Mouse (Mus musculus) limb, embryonic 11.5 days (tissue): ENCODE data around the gene Prrc2a. TPM values are rescaled to one million over a fixed set of nuclear protein-coding genes. Genes with fewer than 3 reads are reported as not detected.

Experiments
- ATAC-seq: fragments of 200-750 bp; cut with Nextera tagmentation; 2 replicates; pipeline ENCODE4 v1.8.0; 2017; ENCODE audit warnings: low read depth; ENCODE audit not compliant: insufficient number of reproducible peaks, low FRiP score, low TSS enrichment
- DNase-seq: peaks from one replicate; pipeline ENCODE4 v3.0.0-alpha.2; 2015; ENCODE audit warnings: low spot score
- H3K27ac ChIP-seq: fragments of 300-500 bp; sonication (generic); replicated peaks from 2 replicates; pipeline ENCODE4 v1.5.1; 2014; ENCODE audit warnings: low read depth, mild to moderate bottlenecking, low read length
- H3K27me3 ChIP-seq: fragments of 300-500 bp; sonication (generic); 2 replicates; pipeline ENCODE4 v1.6.1; 2014; ENCODE audit warnings: mild to moderate bottlenecking, low read length, mixed read lengths; ENCODE audit not compliant: control insufficient read depth, insufficient read depth
- H3K36me3 ChIP-seq: fragments of 300-500 bp; sonication (generic); 2 replicates; pipeline ENCODE4 v1.6.1; 2014; ENCODE audit warnings: mild to moderate bottlenecking, low read length, moderate library complexity, mixed read lengths; ENCODE audit not compliant: control insufficient read depth, insufficient read depth
- H3K4me1 ChIP-seq: fragments of 300-500 bp; sonication (generic); 2 replicates; pipeline ENCODE4 v1.6.1; 2014; ENCODE audit warnings: low read length, mixed read lengths; ENCODE audit not compliant: control insufficient read depth, insufficient read depth
- H3K4me2 ChIP-seq: fragments of 300-500 bp; sonication (generic); 2 replicates; pipeline ENCODE4 v1.6.1; 2014; ENCODE audit warnings: low read depth, mild to moderate bottlenecking, moderate library complexity; ENCODE audit not compliant: severe bottlenecking
- H3K4me3 ChIP-seq: fragments of 300-500 bp; sonication (generic); 2 replicates; pipeline ENCODE4 v1.5.1; 2014; ENCODE audit warnings: low read depth, low read length
- H3K9ac ChIP-seq: fragments of 300-500 bp; sonication (generic); 2 replicates; pipeline ENCODE4 v1.6.1; 2014; ENCODE audit warnings: mild to moderate bottlenecking, low read length
- H3K9me3 ChIP-seq: fragments of 300-500 bp; sonication (generic); 2 replicates; pipeline ENCODE4 v1.6.1; 2016; ENCODE audit warnings: low read length; ENCODE audit not compliant: control insufficient read depth
- WGBS: fragments of 180-500 bp; shearing (Covaris S2); extraction: QIAGEN DNeasy Blood & Tissue Kit; methylation state at CpG from one replicate; pipeline ENCODE4 v1.1.7; 2014; 5-methylcytosine and 5-hydroxymethylcytosine counted together
- microRNA-seq: library from miRNA; unstranded; fragments of <30 nt; microRNA quantifications from one replicate; pipeline ENCODE4, GENCODE M21; 2016
- polyA plus RNA-seq: library from polyadenylated mRNA; unstranded; fragments of >200 nt; fragmentation: Nextera tagmentation; extraction: Ambion mirVana; gene quantifications from 2 replicates; pipeline ENCODE4 v1.2.1, GENCODE M21; 2014

Gene Prrc2a
- polyA plus RNA-seq, 1 experiment from 2014 or later: 215 TPM

- ATAC-seq: no peak
- WGBS: 81% methylated on average over 6 of the region's 6 CpGs
- H3K27ac ChIP-seq: no peak overlapping the region
- H3K4me3 ChIP-seq: no peak overlapping the region
- DNase-seq: no peak
- no peaks in the 10 kb centered on the region for H3K9me3 ChIP-seq
- no peak overlapping the region for H3K4me2 ChIP-seq
- peaks cover 9% of the 10 kb centered on the region; the same call in 1 of the 2 replicates for H3K36me3 ChIP-seq
- H3K4me1 ChIP-seq: 0 out of 2 replicates have a peak, but pooled peaks cover 2% of the 10 kb centered on the region
- no peaks in the 10 kb centered on the region for H3K27me3 ChIP-seq
- H3K9ac ChIP-seq: no peak overlapping the region
Measured at GRCm38 (mm10) chr17:35104754-35105153, 59.9 kb downstream of the Prrc2a start.

GRCm38 (mm10) chr17:35104079-35104478, 60.6 kb downstream of the Prrc2a start:
- 0 out of 2 replicates have a peak, but pooled peaks cover 2% of the 10 kb centered on the region for H3K4me1 ChIP-seq
- DNase-seq (no peak), ATAC-seq (no peak)
- H3K36me3 ChIP-seq: peaks cover 15% of the 10 kb centered on the region; the same call in 1 of the 2 replicates
- H3K4me3 ChIP-seq: no peak overlapping the region
- H3K9ac ChIP-seq: no peak overlapping the region
- no peak overlapping the region for H3K4me2 ChIP-seq
- H3K27me3 ChIP-seq: no peaks in the 10 kb centered on the region
- WGBS: 92% methylated on average over 7 of the region's 7 CpGs
- no peaks in the 10 kb centered on the region for H3K9me3 ChIP-seq
- H3K27ac ChIP-seq: no peak overlapping the region

GRCm38 (mm10) chr17:35103221-35103690, 61.4 kb downstream of the Prrc2a start:
- Histone ChIP-seq H3K4me1 (0 out of 2 replicates have a peak, but pooled peaks cover 2% of the 10 kb centered on the region), H3K9ac (no peak overlapping the region), H3K4me3 (no peak overlapping the region), H3K4me2 (no peak overlapping the region), H3K36me3 (peaks cover 16% of the 10 kb centered on the region; the same call in 1 of the 2 replicates), H3K27me3 (no peaks in the 10 kb centered on the region), H3K27ac (no peak overlapping the region), H3K9me3 (no peaks in the 10 kb centered on the region)
- DNase-seq (no peak), ATAC-seq (no peak)
- WGBS: 70% methylated on average over 6 of the region's 6 CpGs

GRCm38 (mm10) chr17:35102299-35102698, 62.4 kb downstream of the Prrc2a start:
- Histone ChIP-seq H3K27me3 (no peaks in the 10 kb centered on the region), H3K4me2 (no peak overlapping the region), H3K4me1 (0 out of 2 replicates have a peak, but pooled peaks cover 2% of the 10 kb centered on the region), H3K4me3 (no peak overlapping the region), H3K36me3 (peaks cover 16% of the 10 kb centered on the region; the same call in 1 of the 2 replicates), H3K9ac (no peak overlapping the region), H3K27ac (no peak overlapping the region), H3K9me3 (no peaks in the 10 kb centered on the region)
- 71% methylated on average over 7 of the region's 8 CpGs for WGBS
- ATAC-seq (no peak), DNase-seq (no peak)

GRCm38 (mm10) chr17:35101161-35101560, 63.5 kb downstream of the Prrc2a start:
- Histone ChIP-seq H3K9me3 (no peaks in the 10 kb centered on the region), H3K27me3 (no peaks in the 10 kb centered on the region), H3K36me3 (peaks cover 23% of the 10 kb centered on the region; the same call in 1 of the 2 replicates), H3K4me2 (no peak overlapping the region), H3K9ac (no peak overlapping the region), H3K4me3 (no peak overlapping the region), H3K27ac (no peak overlapping the region), H3K4me1 (0 out of 2 replicates have a peak, but pooled peaks cover 2% of the 10 kb centered on the region)
- 87% methylated on average over 11 of the region's 11 CpGs for WGBS
- ATAC-seq (no peak), DNase-seq (no peak)

GRCm38 (mm10) chr17:35100196-35100765, 64.4 kb downstream of the Prrc2a start:
- H3K4me3 ChIP-seq: no peak overlapping the region
- H3K9ac ChIP-seq: no peak overlapping the region
- WGBS: 79% methylated on average over 10 of the region's 10 CpGs
- ATAC-seq (no peak), DNase-seq (no peak)
- H3K27me3 ChIP-seq: no peaks in the 10 kb centered on the region
- H3K27ac ChIP-seq: no peak overlapping the region
- no peaks in the 10 kb centered on the region for H3K4me1 ChIP-seq
- H3K9me3 ChIP-seq: no peaks in the 10 kb centered on the region
- H3K36me3 ChIP-seq: peaks cover 23% of the 10 kb centered on the region; the same call in 1 of the 2 replicates
- H3K4me2 ChIP-seq: no peak overlapping the region

Small RNAs within 50 kb of the gene (microRNA-seq; reads per million reads assigned to microRNA genes)
- gene Mir6973a: not detected
- not detected for gene Mir6974

Other genes starting within 250 kb of the Prrc2a start
- 10.3 and 12.8 TPM in 2 replicates for gene Neu1, start 233.6 kb downstream of the Prrc2a start, polyA plus RNA-seq
- 0.43 and 0.44 TPM in 2 replicates for gene Hspa1b, start 205.7 kb downstream of the Prrc2a start, polyA plus RNA-seq
- 0.36 and 0.43 TPM in 2 replicates for gene Gm20481, start 195.0 kb downstream of the Prrc2a start, polyA plus RNA-seq
- 0.75 and 4.0 TPM in 2 replicates for gene Hspa1a, start 192.7 kb downstream of the Prrc2a start, polyA plus RNA-seq
- gene Hspa1l, start 192.2 kb downstream of the Prrc2a start, polyA plus RNA-seq: 1.5 and 1.6 TPM in 2 replicates
- gene Lsm2, start 183.0 kb downstream of the Prrc2a start, polyA plus RNA-seq: 266 and 271 TPM in 2 replicates
- 124 and 140 TPM in 2 replicates for gene Vars, start 163.9 kb downstream of the Prrc2a start, polyA plus RNA-seq
- 0.07 and 0.16 TPM in 2 replicates for gene Vwa7, start 148.3 kb downstream of the Prrc2a start, polyA plus RNA-seq
- gene Sapcd1, start 136.9 kb downstream of the Prrc2a start, polyA plus RNA-seq: 1.4 TPM in 2 replicates
- gene Msh5, start 118.2 kb downstream of the Prrc2a start, polyA plus RNA-seq: 3.5 and 3.7 TPM in 2 replicates
- 52.1 and 76.7 TPM in 2 replicates for gene Clic1, start 114.9 kb downstream of the Prrc2a start, polyA plus RNA-seq
- 553 and 582 TPM in 2 replicates for gene Ddah2, start 105.9 kb downstream of the Prrc2a start, polyA plus RNA-seq
- gene Ly6g6c, start 99.5 kb downstream of the Prrc2a start, polyA plus RNA-seq: 0.16 TPM in 1 of 2 replicates, not detected in the other
- 0.84 and 1.2 TPM in 2 replicates for gene Mpig6b, start 98.7 kb downstream of the Prrc2a start, polyA plus RNA-seq
- 1.5 and 2.1 TPM in 2 replicates for gene Ly6g6e, start 88.0 kb downstream of the Prrc2a start, polyA plus RNA-seq
- 0.72 and 1.6 TPM in 2 replicates for gene Ly6g6d, start 86.8 kb downstream of the Prrc2a start, polyA plus RNA-seq
- gene Ly6g6f, start 79.3 kb downstream of the Prrc2a start, polyA plus RNA-seq: 0.27 and 0.73 TPM in 2 replicates
- 43.1 and 46.9 TPM in 2 replicates for gene Abhd16a, start 75.6 kb downstream of the Prrc2a start, polyA plus RNA-seq
- gene Ly6g5c, start 56.6 kb downstream of the Prrc2a start, polyA plus RNA-seq: not detected in 2 replicates
- 0.44 and 0.75 TPM in 2 replicates for gene Ly6g5b, start 49.5 kb downstream of the Prrc2a start, polyA plus RNA-seq
- 24.0 and 29.1 TPM in 2 replicates for gene Gpank1, start 43.4 kb downstream of the Prrc2a start, polyA plus RNA-seq
- 277 and 290 TPM in 2 replicates for gene Csnk2b, start 42.8 kb downstream of the Prrc2a start, polyA plus RNA-seq
- gene D17H6S53E, start 38.5 kb downstream of the Prrc2a start, polyA plus RNA-seq: 8.6 and 8.9 TPM in 2 replicates
- gene Apom, start 32.8 kb downstream of the Prrc2a start, polyA plus RNA-seq: 0.44 and 1.5 TPM in 2 replicates
- gene Bag6, start 29.7 kb downstream of the Prrc2a start, polyA plus RNA-seq: 103 and 104 TPM in 2 replicates
- 3.4 and 3.9 TPM in 2 replicates for gene Aif1, start 11.2 kb upstream of the Prrc2a start, polyA plus RNA-seq
- gene Lst1, start 23.5 kb upstream of the Prrc2a start, polyA plus RNA-seq: 4.0 and 4.7 TPM in 2 replicates
- gene Ltb, start 29.5 kb upstream of the Prrc2a start, polyA plus RNA-seq: 0.45 and 0.54 TPM in 2 replicates
- gene Tnf, start 37.1 kb upstream of the Prrc2a start, polyA plus RNA-seq: not detected in 2 replicates
- 0.11 and 0.27 TPM in 2 replicates for gene Lta, start 40.5 kb upstream of the Prrc2a start, polyA plus RNA-seq
- gene Gm16181, start 55.9 kb upstream of the Prrc2a start, polyA plus RNA-seq: not detected in 2 replicates
- gene Atp6v1g2, start 68.8 kb upstream of the Prrc2a start, polyA plus RNA-seq: 3.9 and 5.9 TPM in 2 replicates
- gene Nfkbil1, start 70.9 kb upstream of the Prrc2a start, polyA plus RNA-seq: 4.0 and 4.6 TPM in 2 replicates
- 739 and 748 TPM in 2 replicates for gene Ddx39b, start 76.8 kb upstream of the Prrc2a start, polyA plus RNA-seq
- 15.7 and 16.3 TPM in 2 replicates for gene H2-D1, start 97.8 kb upstream of the Prrc2a start, polyA plus RNA-seq
- gene H2-Q1, start 155.5 kb upstream of the Prrc2a start, polyA plus RNA-seq: not detected in 2 replicates
- 0.16 and 0.31 TPM in 2 replicates for gene H2-Q2, start 177.3 kb upstream of the Prrc2a start, polyA plus RNA-seq
- 3.6 and 4.0 TPM in 2 replicates for gene H2-Q4, start 214.7 kb upstream of the Prrc2a start, polyA plus RNA-seq